Mouse (Mus musculus) lung, adult 2 months (tissue): ENCODE measurements around the gene Sh3bgrl.

Source experiments
- CTCF ChIP-seq: fragments of 200-500 bp; IDR thresholded peaks from 2 replicates; pipeline ENCODE4 v1.5.1; 2011; ENCODE audit warnings: mild to moderate bottlenecking, low read length, control low read depth; ENCODE audit not compliant: insufficient read depth
- POLR2A ChIP-seq: fragments of 200-500 bp; IDR thresholded peaks from 2 replicates; pipeline ENCODE4 v1.6.1; 2011; ENCODE audit warnings: low read depth, mild to moderate bottlenecking, control low read depth, low read length, borderline replicate concordance; ENCODE audit errors: extremely low read depth

DNA sequence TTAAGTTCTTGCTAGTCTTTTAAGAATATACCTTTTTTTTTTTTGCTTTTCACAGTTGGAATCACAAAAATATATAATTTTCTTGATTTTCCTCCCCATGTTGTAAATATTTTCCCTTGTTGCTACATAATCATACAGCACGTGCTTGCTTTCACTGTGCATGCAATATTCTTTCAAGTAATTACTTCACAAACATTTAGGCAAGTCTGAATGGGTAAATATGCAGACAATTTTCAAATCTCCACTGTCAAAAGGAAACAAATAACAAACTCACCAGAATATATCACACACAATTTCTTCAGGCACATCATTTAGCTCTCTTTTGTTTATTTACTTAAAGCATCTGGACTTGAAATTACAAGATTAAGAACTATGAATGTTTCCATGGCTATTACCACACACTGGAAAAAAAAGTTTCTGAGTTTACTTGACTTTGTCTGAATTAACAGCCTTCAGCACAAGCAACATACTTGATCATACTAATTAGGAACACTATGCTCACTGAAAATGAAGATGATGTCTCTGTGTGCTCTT, 46.2 kb downstream of the Sh3bgrl start:
- no peak for TF ChIP-seq CTCF
- no peak for TF ChIP-seq POLR2A
